Mouse (Mus musculus) thymus, postnatal 25 days (tissue): ENCODE results near the gene Clps.

ENCODE experiments used
- DNase-seq: peaks from one replicate; pipeline ENCODE4 v3.0.0; 2022

Gene Clps

DNA sequence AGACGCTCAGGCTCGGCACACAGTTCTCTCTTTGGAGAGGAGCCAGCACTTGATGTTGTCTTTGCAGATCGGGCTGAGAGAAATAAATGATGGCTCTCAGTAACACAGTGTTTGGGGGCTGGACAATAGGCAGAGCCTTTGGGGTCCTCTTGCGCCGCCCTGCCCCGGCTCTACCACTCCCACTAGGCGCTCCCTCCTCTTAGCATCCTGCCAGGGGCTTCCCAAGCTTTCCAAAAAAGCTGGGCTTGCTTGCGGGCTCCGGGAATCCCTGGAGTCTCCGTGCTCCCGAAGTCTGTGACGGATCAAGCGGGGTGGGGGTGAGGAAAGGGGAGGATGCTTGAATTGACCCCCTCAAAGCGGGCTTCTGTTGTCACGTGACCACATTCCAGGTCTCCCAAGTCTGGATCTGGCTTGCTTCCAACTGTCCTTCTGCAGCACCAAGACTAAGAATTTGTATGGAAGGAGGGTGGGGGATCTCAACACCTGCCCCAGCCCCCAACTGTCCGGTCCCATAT lies 43.1 kb downstream of the Clps start, which contains the start of gene Fkbp5:
TSS of gene Fkbp5 (minus strand) at position 87 of the 515 bp plus-strand sequence.
- DNase-seq, result no peak

DNA sequence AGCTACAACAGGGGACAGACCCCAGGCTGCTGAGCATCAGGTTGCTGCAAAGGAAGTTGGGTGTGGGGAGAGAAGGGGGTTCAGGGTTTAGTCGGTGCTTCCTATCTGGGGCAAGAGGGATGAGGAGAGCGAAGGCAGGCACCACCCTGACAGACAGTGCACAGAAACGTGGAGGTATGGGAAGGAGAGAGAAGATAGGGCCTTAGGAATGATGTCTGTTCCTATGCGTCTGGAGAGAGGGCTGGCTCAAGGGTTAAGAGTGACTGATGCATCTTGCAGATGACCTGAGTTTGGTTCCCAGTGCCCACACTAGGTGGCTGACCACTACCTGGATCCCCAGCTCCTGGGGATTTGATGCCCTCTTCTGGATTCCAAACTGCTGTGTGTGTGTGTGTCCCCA lies 43.7 kb downstream of the Clps start:
- DNase-seq, result peak; percentile 64

DNA sequence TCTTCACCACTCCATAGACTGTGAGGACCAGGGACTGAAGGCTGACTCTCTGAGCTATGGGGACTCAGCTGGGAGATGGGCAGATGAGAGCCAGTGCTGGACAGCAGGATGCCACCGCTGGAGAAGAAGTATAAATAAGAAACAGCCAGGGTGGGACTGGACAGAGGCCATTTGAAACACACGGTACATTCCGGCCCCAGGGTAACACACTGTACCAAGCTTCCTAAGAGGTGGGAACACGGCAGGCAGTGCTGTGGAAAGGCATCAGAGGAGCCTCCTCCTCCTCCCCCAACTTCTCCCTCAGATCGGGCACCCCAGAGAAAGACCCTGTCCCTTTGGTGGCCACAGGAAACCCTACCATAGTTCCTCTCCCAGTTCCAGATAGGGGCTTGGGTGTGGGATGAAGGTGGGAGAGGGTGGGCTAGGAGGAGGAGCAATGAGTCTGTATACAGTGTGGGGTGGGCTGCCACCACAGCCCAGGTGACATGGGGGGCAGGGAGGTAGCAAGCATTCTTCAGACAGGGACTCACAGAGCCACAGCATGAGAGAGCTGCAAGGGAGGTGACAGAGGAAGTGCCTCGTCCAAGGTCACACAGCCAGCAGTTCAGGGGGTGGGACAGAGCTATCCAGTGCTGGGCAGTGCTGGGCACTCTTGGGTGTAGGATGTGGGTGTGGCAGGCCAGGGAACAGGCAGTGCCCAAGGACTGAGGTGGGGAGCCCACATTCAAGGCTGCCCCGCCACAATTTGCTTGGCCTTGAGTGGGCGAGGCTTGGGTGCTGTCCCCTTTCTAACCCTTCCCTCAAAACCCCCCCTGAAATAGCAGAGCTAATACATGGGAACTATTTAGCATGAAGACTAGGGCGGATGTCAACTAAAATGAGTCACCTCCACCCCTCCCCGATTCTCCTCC lies 44.9 kb downstream of the Clps start:
- peak; percentile 70 for DNase-seq

DNA sequence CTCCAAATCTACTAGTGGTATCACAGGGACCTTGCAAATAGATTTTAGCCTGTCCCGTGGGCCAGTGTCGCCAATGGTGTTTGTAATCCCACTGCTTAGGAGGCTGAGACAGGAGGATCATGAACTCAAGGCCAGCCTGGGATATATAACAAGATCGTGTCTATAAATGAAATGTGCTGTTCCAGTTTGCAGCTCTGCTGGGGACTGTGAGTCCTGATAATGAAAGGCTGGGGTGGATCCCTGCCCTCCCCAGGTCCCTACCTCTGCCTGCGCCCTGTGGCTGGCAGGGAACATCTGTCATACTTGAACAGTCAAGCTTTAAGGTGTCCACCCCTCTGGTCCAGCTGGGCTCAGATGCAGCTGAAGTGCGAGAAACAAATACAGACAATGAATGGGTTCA lies 46.0 kb downstream of the Clps start:
- no peak for DNase-seq

DNA sequence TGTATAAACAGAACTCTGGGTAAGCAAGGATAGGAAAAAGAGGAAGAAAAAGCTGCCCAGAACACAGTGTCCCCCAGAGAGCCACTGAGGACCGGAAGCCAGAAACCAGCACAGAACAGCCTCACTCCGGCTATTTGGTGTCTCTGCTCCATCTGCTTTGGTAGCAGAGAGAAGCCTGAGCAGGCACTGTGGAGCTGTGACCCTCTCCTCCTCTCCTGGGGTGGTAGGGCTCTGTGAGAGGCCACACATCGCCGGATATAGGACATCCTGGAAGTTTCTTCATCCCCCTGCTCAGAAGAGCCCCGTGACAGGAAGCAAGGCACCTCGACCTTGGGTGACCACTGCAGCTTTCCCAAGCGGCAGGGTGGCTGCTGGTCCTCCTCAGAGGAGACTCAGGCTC lies 46.7 kb downstream of the Clps start:
- no peak for DNase-seq

DNA sequence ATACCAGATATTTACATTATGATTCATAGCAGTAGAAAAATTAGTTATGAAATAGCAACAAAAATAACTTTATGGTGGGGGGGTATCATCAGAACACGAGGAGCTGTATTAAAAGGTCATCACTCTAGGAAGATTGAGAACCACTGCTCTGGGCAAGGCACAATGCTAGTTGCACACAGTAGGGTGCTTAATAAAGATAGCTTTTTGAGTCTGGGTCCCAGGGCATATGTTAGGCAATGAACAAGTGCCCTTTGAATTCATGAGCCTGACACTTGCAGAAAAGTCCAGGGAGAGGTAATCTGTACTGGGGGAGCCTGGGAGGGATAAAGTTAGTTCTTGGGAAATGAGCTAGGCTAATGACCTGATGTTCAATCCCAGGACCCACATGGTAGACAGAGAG lies 47.2 kb downstream of the Clps start:
- DNase-seq, result no peak

DNA sequence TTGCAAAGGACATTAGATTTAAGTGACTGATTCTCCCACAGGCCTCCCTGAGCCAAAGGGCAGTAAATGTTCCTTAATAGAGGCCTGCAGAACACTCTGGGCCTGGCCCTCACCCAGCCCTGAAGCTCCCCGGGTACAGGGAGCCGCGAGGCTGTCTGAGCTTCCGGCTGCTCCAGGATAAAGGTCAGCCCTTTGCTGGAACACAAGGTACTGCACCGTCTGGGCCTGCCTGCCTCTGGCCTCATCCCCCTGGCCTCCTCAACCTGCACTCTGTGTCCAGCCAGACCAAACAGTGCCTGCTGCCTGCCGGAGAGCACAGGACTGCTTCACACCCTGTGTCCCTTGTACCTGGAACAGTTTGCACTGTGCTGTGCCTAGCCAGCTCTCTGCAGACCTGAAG lies 47.9 kb downstream of the Clps start:
- DNase-seq, result no peak

DNA sequence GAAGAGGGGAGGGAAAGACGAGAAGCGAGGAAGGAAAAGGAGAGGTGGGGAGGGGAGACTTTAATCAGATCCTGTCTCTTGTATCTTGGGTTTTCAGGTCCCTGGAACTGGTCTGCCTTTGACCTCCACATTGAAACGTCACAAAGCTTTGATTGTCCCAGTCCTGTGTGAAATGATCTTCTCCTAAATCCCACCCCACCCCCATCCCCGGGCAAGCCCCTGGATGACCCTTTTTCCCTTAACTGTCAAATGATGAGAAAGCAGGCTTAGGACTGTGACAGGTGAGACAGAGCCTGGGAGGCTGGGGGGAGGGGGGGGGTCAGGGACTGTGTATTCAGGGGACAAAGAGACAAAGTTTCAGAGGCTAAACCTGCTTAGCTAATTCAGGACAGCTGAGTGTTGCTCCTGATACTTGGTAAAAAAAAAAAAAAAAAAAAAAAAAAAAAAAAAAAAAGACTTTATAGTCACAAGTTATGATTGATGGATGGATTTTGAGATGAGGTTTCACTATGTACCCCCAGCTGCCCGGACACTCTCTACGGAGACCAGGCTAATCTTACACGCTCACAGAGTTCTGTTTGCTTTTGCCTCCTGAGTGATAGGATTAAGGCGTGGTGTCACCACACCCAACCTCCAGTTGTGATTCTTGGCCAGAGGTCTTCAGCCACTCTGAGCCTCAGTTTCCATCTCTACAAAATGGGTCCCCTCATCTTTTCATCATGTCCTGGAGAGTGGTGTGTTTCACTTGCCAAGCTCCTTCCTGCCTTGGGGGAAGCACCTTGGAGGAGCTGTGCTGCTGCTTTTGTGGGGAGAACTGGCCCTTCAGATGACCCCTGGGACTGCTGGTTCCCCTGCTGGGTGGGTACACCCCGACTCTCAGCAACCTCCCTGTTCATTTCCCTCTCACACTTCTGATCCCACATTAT lies 48.7 kb downstream of the Clps start:
- DNase-seq, result no peak

DNA sequence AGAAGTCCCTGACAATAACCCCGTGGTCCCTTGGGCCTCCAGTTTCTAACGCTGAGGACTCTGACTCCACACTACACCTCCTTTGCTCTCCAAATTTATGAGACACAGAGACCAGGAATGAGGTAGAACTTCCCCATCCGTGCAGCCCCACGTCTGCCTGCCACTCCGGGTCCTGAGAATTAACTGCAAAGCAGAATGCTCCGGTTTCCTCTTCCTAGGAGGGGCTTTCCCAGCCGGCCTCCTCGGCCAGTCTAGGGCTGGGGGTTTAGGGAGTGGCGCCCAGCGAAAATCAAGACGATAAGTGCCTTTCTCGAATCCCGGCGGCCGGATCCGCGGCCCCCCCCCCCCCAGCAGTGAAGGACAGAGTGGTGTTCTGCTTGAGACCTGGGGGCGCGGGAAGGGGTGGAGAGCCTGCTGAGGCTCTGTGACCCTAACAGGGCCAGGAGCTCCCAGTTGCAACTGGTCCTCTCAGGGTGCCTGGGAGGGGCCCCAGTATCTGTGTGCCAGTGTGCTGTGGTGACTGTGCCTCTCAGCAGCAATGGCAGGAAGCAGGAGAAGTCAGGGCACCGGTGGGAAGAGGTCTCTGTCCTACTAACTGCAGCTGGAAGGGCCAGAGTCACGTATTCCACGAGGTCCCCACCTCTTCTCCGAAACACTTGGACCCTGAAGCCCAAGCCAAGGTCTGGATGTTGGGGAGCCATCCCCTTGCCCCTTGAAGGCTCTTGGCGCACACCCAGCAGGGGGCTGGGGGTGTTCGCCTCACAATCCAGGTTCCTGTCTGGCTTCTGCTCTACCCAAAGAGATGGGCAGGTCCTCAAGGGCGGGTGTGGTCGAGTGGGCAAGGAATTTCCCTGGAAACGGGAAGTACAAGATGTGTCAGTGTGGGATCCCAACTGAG lies 49.9 kb downstream of the Clps start:
- DNase-seq, result peak; percentile 38
